Mouse (Mus musculus) myocyte (in vitro differentiated cells): ENCODE data around the gene Parl. TPM values are rescaled to one million over a fixed set of nuclear protein-coding genes. Genes with fewer than 3 reads are reported as not detected.

Experiments used
- H3K27me3 ChIP-seq: one replicate; pipeline ENCODE4 v1.6.1; 2011; ENCODE audit not compliant: control insufficient read depth, insufficient read depth, insufficient read length
- H3K36me3 ChIP-seq: one replicate; pipeline ENCODE4 v1.6.1; 2011; ENCODE audit not compliant: control insufficient read depth, insufficient read depth
- H3K4me2 ChIP-seq: one replicate; pipeline ENCODE4 v1.6.1; 2011; ENCODE audit warnings: low read depth, control low read depth
- H3K4me3 ChIP-seq: one replicate; pipeline ENCODE4 v1.5.1; 2011; ENCODE audit warnings: mild to moderate bottlenecking, control low read depth, moderate library complexity
- H3K79me2 ChIP-seq: one replicate; pipeline ENCODE4 v1.6.1; 2011; ENCODE audit not compliant: control insufficient read depth, insufficient read depth
- H3ac ChIP-seq: one replicate; pipeline ENCODE4 v1.6.1; 2011; ENCODE audit not compliant: control insufficient read depth, insufficient read length
- CEBPB ChIP-seq: IDR thresholded peaks from 2 replicates; pipeline ENCODE4 v1.6.1; 2011; ENCODE audit warnings: mild to moderate bottlenecking, moderate library complexity; ENCODE audit not compliant: poor library complexity, insufficient read depth, severe bottlenecking
- E2F4 ChIP-seq: IDR thresholded peaks from one replicate; pipeline ENCODE4 v1.6.1; 2011; ENCODE audit warnings: mild to moderate bottlenecking, control low read depth, moderate library complexity; ENCODE audit not compliant: insufficient read depth
- MAX ChIP-seq: IDR thresholded peaks from one replicate; pipeline ENCODE4 v1.6.1; 2011; ENCODE audit warnings: low read depth, mild to moderate bottlenecking, control low read depth
- MYOD1 ChIP-seq, 3 experiments: IDR thresholded peaks; one replicate each; pipeline ENCODE4 v1.6.1; 2011; ENCODE audit warnings: control low read depth in 2 of 3, low read depth in 2 of 3, mild to moderate bottlenecking in 2 of 3, moderate library complexity in 1 of 3; ENCODE audit not compliant: insufficient read length in 2 of 3, control insufficient read depth in 1 of 3
- MYOG ChIP-seq, 3 experiments: IDR thresholded peaks; one replicate each; pipeline ENCODE4 v1.6.1; 2011; ENCODE audit warnings: control low read depth in 2 of 3, low read depth in 2 of 3, mild to moderate bottlenecking in 2 of 3; ENCODE audit not compliant: insufficient read length in 2 of 3, control insufficient read depth in 1 of 3, insufficient read depth in 1 of 3
- POLR2A ChIP-seq: IDR thresholded peaks from one replicate; pipeline ENCODE4 v1.6.1; 2011; ENCODE audit warnings: low read depth, mild to moderate bottlenecking, control low read depth, moderate library complexity; ENCODE audit not compliant: insufficient read length
- POLR2AphosphoS2 ChIP-seq: IDR thresholded peaks from one replicate; pipeline ENCODE4 v1.6.1; 2011; ENCODE audit warnings: low read depth, control low read depth; ENCODE audit not compliant: insufficient read length
- REST ChIP-seq: IDR thresholded peaks from one replicate; pipeline ENCODE4 v1.6.1; 2011; ENCODE audit warnings: mild to moderate bottlenecking, control low read depth, moderate library complexity; ENCODE audit not compliant: insufficient read depth, insufficient read length
- SRF ChIP-seq: IDR thresholded peaks from one replicate; pipeline ENCODE4 v1.6.1; 2011; ENCODE audit warnings: low read depth; ENCODE audit not compliant: control insufficient read depth, insufficient read length
- TCF12 ChIP-seq: IDR thresholded peaks from one replicate; pipeline ENCODE4 v1.6.1; 2011; ENCODE audit warnings: mild to moderate bottlenecking, control low read depth; ENCODE audit not compliant: poor library complexity, insufficient read depth, severe bottlenecking
- TCF3 ChIP-seq: IDR thresholded peaks from one replicate; pipeline ENCODE4 v1.6.1; 2011; ENCODE audit warnings: low read depth, control low read depth; ENCODE audit not compliant: insufficient read length
- USF1 ChIP-seq: IDR thresholded peaks from one replicate; pipeline ENCODE4 v1.6.1; 2011; ENCODE audit warnings: low read depth, mild to moderate bottlenecking, control low read depth, moderate library complexity
- polyA plus RNA-seq: library from polyadenylated mRNA; unstranded; fragments of >200 nt; fragmentation: generic; extraction: Trizol; gene quantifications from one replicate; pipeline ENCODE4 v1.2.1, GENCODE M21; 2012; ENCODE audit warnings: missing spikeins

Parl gene
- polyA plus RNA-seq, 1 experiment: 151 TPM

- Histone ChIP-seq H3K27me3 (no peaks in the 10 kb centered on the region), H3K79me2 (no peaks in the 10 kb centered on the region), H3K36me3 (no peaks in the 10 kb centered on the region), H3ac (no peak overlapping the region), H3K4me2 (no peak overlapping the region), H3K4me3 (no peak overlapping the region)
- TF ChIP-seq POLR2A (no peak), MYOD1 (IDR thresholded peaks at IDR 0.05; ENCODE audit: control insufficient read depth in 1 of 3, insufficient read length in 2 of 3, low read depth in 2 of 3) (no peak), SRF (no peak), REST (no peak), CEBPB (no peak), USF1 (no peak), TCF3 (no peak), POLR2AphosphoS2 (no peak), MYOG (IDR thresholded peaks at IDR 0.05; ENCODE audit: control insufficient read depth in 1 of 3, insufficient read depth in 1 of 3, insufficient read length in 2 of 3, low read depth in 2 of 3) (no peak), TCF12 (no peak), E2F4 (no peak), MAX (no peak)
Observed at GRCm38 (mm10) chr16:20312272-20312671, 10.1 kb upstream of the Parl start.

- Histone ChIP-seq H3K79me2 (peaks cover 41% of the 10 kb centered on the region), H3K27me3 (no peaks in the 10 kb centered on the region), H3K4me2 (peak overlapping the region; percentile 96), H3K36me3 (peaks cover 24% of the 10 kb centered on the region), H3K4me3 (peak overlapping the region; percentile 90), H3ac (no peak overlapping the region)
- TF ChIP-seq TCF3 (no peak), MYOD1 (IDR thresholded peaks at IDR 0.05; ENCODE audit: control insufficient read depth in 1 of 3, insufficient read length in 2 of 3, low read depth in 2 of 3) (no peak), POLR2A (no peak), POLR2AphosphoS2 (no peak), SRF (no peak), REST (no peak), MAX (no peak), MYOG (IDR thresholded peaks at IDR 0.05; ENCODE audit: control insufficient read depth in 1 of 3, insufficient read depth in 1 of 3, insufficient read length in 2 of 3, low read depth in 2 of 3) (no peak), E2F4 (no peak), TCF12 (no peak)
Observed at GRCm38 (mm10) chr16:20300076-20300475, 2.1 kb downstream of the Parl start.

GRCm38 (mm10) chr16:20280238-20280637 is 21.9 kb downstream of the Parl start:
- Histone ChIP-seq H3K36me3 (peaks cover 56% of the 10 kb centered on the region), H3K27me3 (no peaks in the 10 kb centered on the region), H3K4me3 (no peak overlapping the region), H3ac (no peak overlapping the region), H3K79me2 (no peaks in the 10 kb centered on the region), H3K4me2 (no peak overlapping the region)
- TF ChIP-seq SRF (no peak), POLR2AphosphoS2 (no peak), REST (no peak), TCF3 (no peak), CEBPB (no peak), MYOD1 (IDR thresholded peaks at IDR 0.05; ENCODE audit: control insufficient read depth in 1 of 3, insufficient read length in 2 of 3, low read depth in 2 of 3) (no peak), MYOG (IDR thresholded peaks at IDR 0.05; ENCODE audit: control insufficient read depth in 1 of 3, insufficient read depth in 1 of 3, insufficient read length in 2 of 3, low read depth in 2 of 3) (no peak), USF1 (no peak), TCF12 (no peak), E2F4 (no peak), POLR2A (no peak), MAX (no peak)

- peaks cover 48% of the 10 kb centered on the region for H3K36me3 ChIP-seq
- H3K27me3 ChIP-seq: no peaks in the 10 kb centered on the region
- no peak overlapping the region for H3K4me3 ChIP-seq
- H3K79me2 ChIP-seq: no peaks in the 10 kb centered on the region
- no peak for TF ChIP-seq TCF12
- TF ChIP-seq SRF: no peak
- no peak for TF ChIP-seq TCF3
- TF ChIP-seq POLR2A: no peak
- TF ChIP-seq MAX: no peak
- TF ChIP-seq USF1: no peak
- TF ChIP-seq MYOG (IDR thresholded peaks at IDR 0.05; ENCODE audit: control insufficient read depth in 1 of 3, insufficient read depth in 1 of 3, insufficient read length in 2 of 3, low read depth in 2 of 3): no peak
- no peak for TF ChIP-seq POLR2AphosphoS2
- TF ChIP-seq E2F4: no peak
- TF ChIP-seq CEBPB: no peak
- TF ChIP-seq REST: no peak
- no peak for TF ChIP-seq MYOD1 (IDR thresholded peaks at IDR 0.05; ENCODE audit: control insufficient read depth in 1 of 3, insufficient read length in 2 of 3, low read depth in 2 of 3)
- no peak overlapping the region for H3ac ChIP-seq
- no peak overlapping the region for H3K4me2 ChIP-seq
Observed at GRCm38 (mm10) chr16:20279395-20279794, 22.8 kb downstream of the Parl start.

GRCm38 (mm10) chr16:20272994-20273393 is 29.2 kb downstream of the Parl start:
- Histone ChIP-seq H3K4me3 (no peak overlapping the region), H3K4me2 (peak overlapping the region; percentile 32), H3K36me3 (no peaks in the 10 kb centered on the region), H3K79me2 (no peaks in the 10 kb centered on the region), H3K27me3 (peaks cover 9% of the 10 kb centered on the region), H3ac (no peak overlapping the region)
- TF ChIP-seq POLR2AphosphoS2: no peak
- TF ChIP-seq TCF3: no peak
